ENCODE assay signal across 8 mouse cellular contexts in the genomic region with DNA sequence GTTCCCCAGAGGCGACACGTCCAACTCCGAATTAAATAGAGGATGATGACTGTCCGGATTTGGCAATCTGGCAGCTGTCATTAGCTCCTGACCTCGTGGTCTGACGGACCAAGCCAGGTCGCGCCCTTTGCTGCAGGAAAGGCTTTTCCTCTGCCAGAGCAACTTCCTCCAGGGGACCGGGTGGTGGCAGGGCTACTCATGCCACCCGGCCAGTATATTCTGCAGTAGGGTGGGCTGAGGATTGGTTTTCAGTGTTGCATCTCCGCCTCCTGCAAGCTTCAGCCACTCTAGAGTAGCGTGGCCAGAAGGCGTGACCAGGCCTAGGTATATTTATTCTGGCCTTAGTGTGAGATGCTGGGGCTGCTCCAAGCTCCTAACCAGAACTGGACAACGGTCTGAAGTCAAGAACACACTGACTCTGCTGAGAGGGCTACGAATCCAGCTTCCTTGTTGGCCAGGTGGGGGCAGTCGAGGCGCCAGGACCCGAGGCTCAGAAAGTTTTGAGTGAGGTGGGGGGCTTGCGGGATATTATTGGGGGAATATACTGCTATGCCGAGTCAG. TPM values are rescaled to one million over a fixed set of nuclear protein-coding genes. Genes with fewer than 3 reads are reported as not detected.
DNase-seq lines count a peak whose midpoint lies in the region; ATAC-seq and TF ChIP-seq lines count a peak whose summit lies in the region.

No protein-coding gene starts in this region.

- DNase-seq in 3T3-L1 (ENCODE audit: low read depth, low spot score) (peak; percentile 86), Patski (ENCODE audit: low read depth, low spot score) (no peak)
- peak; percentile 68 for DNase-seq in embryo, embryonic 10 days (ENCODE audit: low spot score)
- peak; percentile 70 to 77 for DNase-seq in heart, adult 9 months (ENCODE audit: low spot score in 2 of 2)
- peak; percentile 63 for DNase-seq in kidney, adult 9 months
- peak; percentile 54 for DNase-seq in lung, postnatal 14 days
- peak; percentile 67 for DNase-seq in retina, postnatal 1 day
- DNase-seq in ovary, postnatal 14 days (ENCODE audit: low spot score): no peak

- ATAC-seq in Patski: no peak

- POLR2A ChIA-PET in Patski (lab: Charles Lee): interaction anchor here (0.7 kb wide), 1 partner anchor 44 kb away, joined by 4 read pairs; no protein-coding TSS in a partner anchor

- CTCF ChIA-PET in Patski (lab: Charles Lee): interaction anchor here (0.6 to 2.1 kb wide), 11 partner anchors 8 to 527 kb away, joined by 3 to 5 read pairs (median 4); no protein-coding TSS in a partner anchor

- TF ChIP-seq CTCF in Patski (IDR thresholded peaks at IDR 0.05): peak; percentile 48

- no peaks in the 10 kb centered on the region for H3K27me3 ChIP-seq in Patski

- in situ Hi-C loops in Patski (cut with MboI; ENCODE audit: low pct_unique_long_range_greater_than_20kb): loop anchor here (5.0 kb wide), 1 partner anchor 525 kb away; no protein-coding TSS in a partner anchor

RNA-seq across cellular contexts. Expression of gene Cemip2, which starts 0.9 kb away (rescaled TPM):
- 10.5 TPM for polyA plus RNA-seq in Patski (2021)

Comparison
In these comparisons a context has a peak if more than half of its experiments do, and no peak if none do; other contexts are left out.
1. DNase-seq: peak in 3T3-L1 (single experiment), embryo, embryonic 10 days (single experiment), heart, adult 9 months (2 of 2), kidney, adult 9 months (single experiment), lung, postnatal 14 days (single experiment) and retina, postnatal 1 day (single experiment); none in Patski (single experiment) and ovary, postnatal 14 days (single experiment).